Mouse (Mus musculus) olfactory bulb, adult 2 months (tissue): ENCODE results near the gene Jak1. TPM values are rescaled to one million over a fixed set of nuclear protein-coding genes. Genes with fewer than 3 reads are reported as not detected.

ENCODE experiments used
- H3K27ac ChIP-seq: fragments of 200-500 bp; 2 replicates; pipeline ENCODE4 v1.5.1; 2012; ENCODE audit warnings: low read depth, low read length; ENCODE audit not compliant: insufficient read depth
- H3K4me1 ChIP-seq: fragments of 200-500 bp; 2 replicates; pipeline ENCODE4 v1.6.1; 2012; ENCODE audit warnings: low read length; ENCODE audit not compliant: control insufficient read depth, insufficient read depth
- H3K4me3 ChIP-seq: fragments of 200-500 bp; 2 replicates; pipeline ENCODE4 v1.5.1; 2012; ENCODE audit warnings: mild to moderate bottlenecking, low read depth, low read length, moderate library complexity; ENCODE audit not compliant: insufficient read depth
- CTCF ChIP-seq: fragments of 200-500 bp; IDR thresholded peaks from 2 replicates; pipeline ENCODE4 v1.5.1; 2012; ENCODE audit warnings: low read depth, mild to moderate bottlenecking, low read length, moderate library complexity; ENCODE audit not compliant: insufficient read depth
- POLR2A ChIP-seq: fragments of 200-500 bp; IDR thresholded peaks from 2 replicates; pipeline ENCODE4 v1.6.1; 2012; ENCODE audit warnings: mild to moderate bottlenecking, low read depth, low read length, moderate library complexity; ENCODE audit not compliant: insufficient read depth
- WGBS: fragments of 180-500 bp; shearing (Covaris S2); methylation state at CpG from one replicate; pipeline ENCODE4 v1.1.7; 2018; 5-methylcytosine and 5-hydroxymethylcytosine counted together
- polyA plus RNA-seq: library from polyadenylated mRNA; stranded (reverse); fragments of >200 nt; gene quantifications from 2 replicates; pipeline ENCODE4 v1.2.4, GENCODE M21; 2012; ENCODE audit warnings: low replicate concordance; ENCODE audit not compliant: missing spikeins, insufficient read depth, insufficient read length

Gene Jak1
- polyA plus RNA-seq, 1 experiment = 548 TPM

DNA sequence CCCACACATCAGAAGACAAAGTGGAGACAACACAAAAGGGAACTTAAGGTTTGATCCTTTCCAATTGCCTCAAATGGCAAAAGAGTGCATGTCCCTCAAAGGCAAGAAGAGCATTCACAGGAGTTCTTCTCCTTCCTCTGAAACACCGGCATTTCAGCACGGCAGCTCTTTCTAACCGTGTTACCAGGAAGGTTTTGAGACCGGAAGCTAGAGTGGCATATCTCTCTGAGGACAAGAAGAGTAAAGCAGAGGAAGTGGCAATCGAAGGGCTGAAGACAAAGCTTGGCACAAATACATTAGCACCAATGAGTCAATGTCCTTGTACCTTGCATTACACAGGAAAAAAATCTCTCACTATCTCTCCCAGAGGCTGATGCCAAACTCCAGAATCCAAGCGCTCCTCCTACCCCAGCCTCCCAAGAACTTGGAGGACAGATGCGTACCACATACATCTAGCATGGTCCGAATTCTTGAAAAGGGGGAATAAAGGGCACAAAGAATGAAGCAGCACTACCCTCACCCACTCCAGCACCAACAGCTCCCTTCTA is 4.3 kb downstream of the Jak1 start:
- TF ChIP-seq POLR2A (no peak), CTCF (no peak)
- 84% methylated on average over 8 of the region's 8 CpGs for WGBS

DNA sequence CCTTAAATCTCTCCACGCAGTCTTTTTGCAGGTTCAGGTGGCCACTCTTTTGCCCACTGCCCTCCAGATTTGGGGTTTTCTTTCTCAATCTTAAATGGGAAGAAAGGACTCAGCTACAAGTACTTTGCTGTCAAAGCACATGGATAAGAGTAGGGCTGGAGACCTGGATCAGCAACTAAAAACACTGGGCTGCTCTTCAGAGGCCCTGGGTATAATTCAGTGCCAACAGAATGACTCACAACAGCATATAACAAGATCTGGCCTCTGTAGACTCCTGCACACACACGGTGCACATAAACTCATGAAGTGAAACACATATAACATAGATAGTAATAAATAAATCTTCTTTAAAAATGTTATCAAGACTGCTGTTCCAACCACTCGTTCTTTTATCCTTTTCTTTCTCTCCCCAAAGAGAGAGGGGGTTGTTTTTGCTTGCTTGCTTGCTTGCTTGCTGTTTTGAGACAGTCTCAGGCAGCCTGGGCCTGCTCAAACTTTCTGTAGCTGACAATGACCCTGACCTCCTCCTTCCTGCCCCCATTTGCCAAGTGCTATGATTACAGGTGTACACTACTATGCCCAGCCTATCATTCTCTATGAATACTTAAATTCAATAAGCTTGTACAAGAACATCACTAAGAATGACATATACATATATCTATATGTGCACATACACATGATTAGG is 8.4 kb downstream of the Jak1 start:
- Histone ChIP-seq H3K27ac (no peak overlapping the region), H3K4me3 (no peak overlapping the region), H3K4me1 (peaks cover 3% of the 10 kb centered on the region; the same call in 1 of the 2 replicates)
- WGBS = 50% methylated on average over 3 of the region's 3 CpGs
- no peak for TF ChIP-seq POLR2A
- TF ChIP-seq CTCF = no peak

More for the DNA sequence above, 4.3 kb downstream of the Jak1 start:
- no peak overlapping the region for H3K4me3 ChIP-seq
- H3K4me1 ChIP-seq = no peaks in the 10 kb centered on the region; the same call in 1 of the 2 replicates
- H3K27ac ChIP-seq = no peak overlapping the region

DNA sequence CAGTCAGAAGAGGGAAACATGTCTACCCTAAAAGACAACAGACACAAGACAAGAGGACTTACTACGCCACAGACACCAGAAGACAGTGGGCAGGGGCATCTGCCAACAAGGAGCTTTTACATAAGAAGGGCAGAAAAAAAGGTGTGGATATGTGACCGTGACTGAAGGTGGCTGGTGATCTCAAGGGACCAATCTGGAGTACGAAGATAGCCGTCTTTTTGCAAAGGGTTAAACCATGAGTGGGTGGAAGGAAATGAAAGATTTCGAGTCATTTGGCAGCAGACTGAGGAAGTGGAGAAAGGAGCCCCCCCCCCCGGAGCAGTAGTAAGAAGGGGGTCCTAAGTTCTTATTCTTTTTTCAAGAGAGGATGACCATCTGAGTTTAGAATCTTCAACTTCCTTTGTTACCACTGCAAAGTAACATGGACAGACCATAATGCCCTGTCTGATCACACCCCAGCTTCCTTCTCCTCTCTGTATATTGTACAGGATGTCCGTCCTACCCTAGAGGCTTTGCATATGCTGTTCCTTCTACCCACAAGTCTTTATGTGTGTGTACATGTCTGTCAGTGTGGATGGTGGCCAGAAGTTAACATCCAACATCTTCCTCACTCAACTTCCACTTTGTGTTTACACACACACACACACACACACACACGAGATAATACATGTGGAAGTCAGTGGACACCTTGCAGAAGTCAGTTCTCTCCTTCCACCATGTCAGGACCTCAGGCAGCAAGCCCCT is 10.3 kb downstream of the Jak1 start:
- Histone ChIP-seq H3K27ac (no peak overlapping the region), H3K4me3 (no peak overlapping the region), H3K4me1 (peaks cover 3% of the 10 kb centered on the region; the same call in 1 of the 2 replicates)
- WGBS = 82% methylated on average over 8 of the region's 8 CpGs
- TF ChIP-seq CTCF (no peak), POLR2A (no peak)

DNA sequence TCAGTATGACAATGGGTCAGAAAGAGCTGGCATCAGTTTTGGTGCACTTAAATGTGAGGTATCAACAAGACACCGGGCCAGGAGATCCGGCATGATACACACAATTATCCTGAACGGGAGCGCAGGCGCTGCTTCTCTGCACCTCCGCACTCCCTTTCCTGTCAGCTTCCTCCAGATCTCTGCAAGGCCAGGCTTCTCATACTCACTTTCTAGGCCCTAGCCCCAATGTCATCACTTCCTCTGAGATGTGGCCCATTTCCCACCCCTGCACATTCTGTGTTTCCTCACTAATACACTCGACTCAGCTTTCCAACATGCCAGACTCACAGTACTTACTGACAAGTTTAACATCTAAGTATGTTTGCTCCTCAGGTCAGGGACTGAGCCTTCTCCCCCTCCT is 11.1 kb downstream of the Jak1 start:
- TF ChIP-seq POLR2A (no peak), CTCF (no peak)
- H3K27ac ChIP-seq = no peak overlapping the region
- H3K4me3 ChIP-seq = no peak overlapping the region
- 93% methylated on average over 7 of the region's 7 CpGs for WGBS
- H3K4me1 ChIP-seq = peaks cover 3% of the 10 kb centered on the region; the same call in 1 of the 2 replicates

DNA sequence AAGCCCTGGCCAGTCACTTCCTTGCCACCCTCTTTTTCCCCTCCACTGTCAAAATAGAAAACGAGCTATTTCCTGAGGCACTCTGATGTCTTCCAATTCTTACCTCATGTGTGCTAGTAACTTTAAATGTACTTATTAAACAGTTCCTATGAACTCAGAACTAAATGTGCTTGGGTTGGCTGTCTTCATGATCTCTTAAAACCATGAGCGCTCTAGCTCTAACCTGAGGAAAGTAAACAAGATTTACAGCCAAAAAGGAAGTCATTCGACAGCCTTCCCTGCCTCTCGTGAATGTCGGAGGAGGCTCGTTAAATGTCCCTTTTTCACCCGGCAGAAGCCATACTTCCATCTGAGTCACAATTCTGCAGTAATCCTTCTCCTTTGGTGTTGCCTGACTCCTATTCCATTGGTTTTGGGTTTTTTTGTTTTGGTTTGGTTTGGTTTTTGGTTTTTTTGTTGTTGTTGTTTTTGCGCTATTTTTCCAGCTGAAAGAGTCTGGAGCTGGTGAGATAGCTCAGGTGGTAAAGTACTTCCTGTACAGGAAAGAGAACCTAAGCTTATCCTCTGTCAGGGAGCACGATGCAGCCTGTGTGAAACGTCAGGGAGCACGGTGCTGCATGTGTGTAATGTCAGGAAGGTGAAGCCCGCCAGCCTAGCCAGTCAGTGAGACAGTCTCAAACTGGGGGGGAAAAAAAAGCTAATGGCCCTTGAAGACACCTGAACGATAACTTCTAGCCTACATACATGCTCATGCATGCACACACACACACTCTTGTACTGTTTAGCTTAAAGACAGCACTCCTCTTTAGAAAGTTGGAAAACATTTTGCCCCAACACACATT is 12.1 kb downstream of the Jak1 start:
- WGBS = 72% methylated on average over 13 of the region's 13 CpGs
- Histone ChIP-seq H3K4me3 (no peak overlapping the region), H3K27ac (no peak overlapping the region), H3K4me1 (peaks cover 3% of the 10 kb centered on the region; the same call in 1 of the 2 replicates)
- TF ChIP-seq CTCF (no peak), POLR2A (no peak)

DNA sequence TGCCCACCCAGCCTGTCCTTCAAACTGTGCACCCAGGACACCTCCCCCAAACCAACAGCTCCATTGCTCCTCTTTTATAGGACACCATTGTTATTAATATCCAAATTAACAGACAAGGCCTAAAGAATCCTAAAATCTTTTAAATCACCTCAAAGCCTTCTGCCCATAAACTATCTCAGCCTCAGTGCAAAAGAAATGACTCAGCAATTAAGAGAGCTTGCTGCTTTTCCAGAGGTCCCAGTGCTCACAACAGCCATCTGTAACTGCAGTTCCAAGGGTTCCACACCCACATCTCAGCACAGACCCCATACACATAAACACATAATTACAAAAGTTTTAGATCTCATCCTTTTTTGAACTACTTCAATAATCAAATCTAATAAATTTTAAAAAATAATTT is 13.1 kb downstream of the Jak1 start:
- H3K27ac ChIP-seq = no peak overlapping the region
- no peak overlapping the region for H3K4me3 ChIP-seq
- H3K4me1 ChIP-seq = peaks cover 3% of the 10 kb centered on the region; the same call in 1 of the 2 replicates
- TF ChIP-seq POLR2A = no peak
- no peak for TF ChIP-seq CTCF

DNA sequence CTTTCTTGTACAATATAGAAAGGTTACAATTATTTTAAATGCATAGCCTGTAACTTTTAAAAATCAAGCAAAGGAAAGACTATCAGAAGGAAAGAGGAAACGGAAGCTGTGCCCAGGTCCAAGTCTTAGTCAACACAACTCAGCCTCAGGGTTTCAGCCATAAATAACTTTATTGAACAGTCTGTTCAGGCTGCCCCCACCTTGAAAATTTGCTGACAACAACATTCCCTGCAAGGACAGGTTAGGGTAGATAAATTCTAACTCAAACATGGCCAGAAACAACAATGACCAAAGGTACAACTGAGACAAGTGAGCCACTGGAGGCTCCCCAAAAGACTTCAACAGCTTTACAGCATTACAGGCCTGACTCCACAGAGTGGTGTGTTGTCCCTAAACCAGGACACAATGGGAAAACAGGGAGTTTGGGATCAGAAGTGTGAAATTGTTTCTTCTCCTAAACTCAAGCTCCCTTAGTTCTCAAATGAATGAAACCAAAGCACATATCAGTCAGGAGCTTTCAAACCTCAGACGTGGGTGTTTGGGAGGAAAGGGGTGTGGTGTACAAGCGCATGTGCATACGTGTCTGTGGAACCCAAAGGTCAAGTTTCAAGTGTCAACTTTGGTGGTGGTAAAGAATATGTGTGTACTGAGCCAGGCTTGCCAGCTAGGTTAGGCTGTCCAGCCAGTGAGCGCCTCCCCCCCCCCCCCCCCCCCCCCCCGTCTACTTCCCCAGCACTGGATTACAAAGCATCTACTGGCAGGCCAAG is 14.9 kb downstream of the Jak1 start:
- no peak for TF ChIP-seq POLR2A
- no peak for TF ChIP-seq CTCF
- Histone ChIP-seq H3K4me3 (no peak overlapping the region), H3K27ac (no peak overlapping the region), H3K4me1 (0 out of 2 replicates have a peak, but pooled peaks cover 3% of the 10 kb centered on the region)
- 73% methylated on average over 6 of the region's 6 CpGs for WGBS

DNA sequence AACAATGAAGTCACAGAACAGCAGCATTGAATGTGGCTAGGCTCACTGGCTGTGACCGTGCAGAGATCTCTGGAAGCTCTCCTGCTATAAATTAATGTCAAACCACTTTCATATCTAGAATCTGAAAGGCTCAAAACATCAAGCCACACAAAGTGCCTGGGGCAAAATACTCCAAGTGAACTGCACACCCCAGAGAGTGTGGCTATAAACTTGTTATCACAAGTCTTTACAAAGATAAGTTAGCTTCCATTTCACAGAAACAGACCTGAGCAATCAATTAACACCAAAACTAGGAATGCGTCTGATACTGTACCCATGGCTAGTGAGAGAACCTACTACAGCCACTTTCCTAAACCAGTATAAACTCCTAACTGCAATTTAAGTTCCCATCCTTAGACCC is 17.7 kb downstream of the Jak1 start:
- Histone ChIP-seq H3K4me3 (no peak overlapping the region), H3K27ac (no peak overlapping the region), H3K4me1 (peaks cover 2% of the 10 kb centered on the region; the same call in 1 of the 2 replicates)
- WGBS = 82% methylated on average over 2 of the region's 2 CpGs
- TF ChIP-seq CTCF (no peak), POLR2A (no peak)
